ENCODE assay signal across 9 mouse cellular contexts in the genomic region with DNA sequence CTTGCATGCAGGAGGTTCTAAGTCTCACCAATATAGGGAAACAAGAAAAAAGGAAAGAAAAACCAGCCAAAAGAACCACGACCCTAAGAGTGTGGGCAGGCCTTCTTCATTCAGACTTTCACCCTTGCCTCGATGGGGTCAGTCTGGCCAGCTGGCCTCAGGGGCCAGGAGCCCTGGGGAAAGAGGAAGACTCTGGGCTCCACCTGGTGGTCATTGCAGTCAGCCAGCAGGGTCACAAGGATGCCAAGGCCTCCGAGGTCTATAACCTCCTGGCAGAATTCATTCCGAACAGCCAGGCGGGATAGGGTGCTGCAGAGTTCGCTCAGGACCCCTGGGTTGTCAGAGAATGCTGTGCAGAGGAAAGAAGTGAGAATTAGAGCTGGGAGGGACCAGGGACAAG. TPM values are rescaled to one million over a fixed set of nuclear protein-coding genes. Genes with fewer than 3 reads are reported as not detected.
A peak's percentile ranks its signal among the peaks of the same experiment; 100 is the strongest.
DNase-seq lines count a peak whose midpoint lies in the region; ATAC-seq lines count a peak whose summit lies in the region.
"Had no signal": no experiment of that assay in that cellular context is flagged by ENCODE, and none has a peak within 500 bp of the region (broad histone marks: within the 10 kb centered on the region; RNA-seq: fewer than 3 reads in every experiment).

No protein-coding gene starts in this region.

- H3K27me3 ChIP-seq in hindbrain, embryonic 10.5 days (ENCODE audit: insufficient read depth, poor library complexity, severe bottlenecking) = 0 out of 2 replicates have a peak, but pooled peaks cover 4% of the 10 kb centered on the region
- H3K27me3 ChIP-seq in hindbrain, embryonic 13.5 days = 0 out of 2 replicates have a peak, but pooled peaks cover 4% of the 10 kb centered on the region
- H3K27me3 ChIP-seq in embryonic facial prominence, embryonic 10.5 days (replicated peaks; ENCODE audit: low read depth, poor library complexity, severe bottlenecking) = no peaks in the 10 kb centered on the region; the same call in 1 of the 2 replicates
- no peaks in the 10 kb centered on the region for H3K27me3 ChIP-seq in forebrain, embryonic 16.5 days (replicated peaks; ENCODE audit: control insufficient read depth, insufficient read depth, low read length)

- H3K4me1 ChIP-seq in hindbrain, embryonic 10.5 days (replicated peaks) = peaks cover 5% of the 10 kb centered on the region
- H3K4me1 ChIP-seq in hindbrain, embryonic 13.5 days (replicated peaks) = peaks cover 14% of the 10 kb centered on the region
- peaks cover 12% of the 10 kb centered on the region for H3K4me1 ChIP-seq in embryonic facial prominence, embryonic 10.5 days
- 0 out of 2 replicates have a peak, but pooled peaks cover 3% of the 10 kb centered on the region for H3K4me1 ChIP-seq in forebrain, embryonic 16.5 days (replicated peaks; ENCODE audit: control insufficient read depth, insufficient read depth, low read length)

- DNase-seq in hindbrain, embryonic 10.5 days (ENCODE audit: low spot score) = peak; percentile 36
- DNase-seq in thymus, postnatal 14 days = peak; percentile 27
- DNase-seq in thymus, postnatal 10 days (ENCODE audit: low spot score in 2 of 2) = no peak
- peak; percentile 45 for DNase-seq in embryonic facial prominence, embryonic 10.5 days (ENCODE audit: low spot score)
- peak; percentile 86 to 87 for DNase-seq in kidney, postnatal 36 days
- DNase-seq in thymus, postnatal 36 days = peak; percentile 23

- no peaks in the 10 kb centered on the region for H3K9me3 ChIP-seq in hindbrain, embryonic 10.5 days
- H3K9me3 ChIP-seq in hindbrain, embryonic 13.5 days = no peaks in the 10 kb centered on the region
- H3K9me3 ChIP-seq in embryonic facial prominence, embryonic 10.5 days = no peaks in the 10 kb centered on the region
- no peaks in the 10 kb centered on the region for H3K9me3 ChIP-seq in forebrain, embryonic 16.5 days (ENCODE audit: control insufficient read depth, low read length)

- H3K27ac ChIP-seq in hindbrain, embryonic 10.5 days = no peak overlapping the region
- H3K27ac ChIP-seq in hindbrain, embryonic 13.5 days = no peak overlapping the region
- no peak overlapping the region for H3K27ac ChIP-seq in embryonic facial prominence, embryonic 10.5 days (replicated peaks)
- no peak overlapping the region for H3K27ac ChIP-seq in forebrain, embryonic 16.5 days (ENCODE audit: low read length)

- no peak overlapping the region for H3K4me3 ChIP-seq in hindbrain, embryonic 10.5 days
- no peak overlapping the region for H3K4me3 ChIP-seq in hindbrain, embryonic 13.5 days
- H3K4me3 ChIP-seq in embryonic facial prominence, embryonic 10.5 days = no peak overlapping the region
- no peak overlapping the region for H3K4me3 ChIP-seq in forebrain, embryonic 16.5 days (replicated peaks; ENCODE audit: low read length)
- H3K4me3 ChIP-seq: myocyte had no signal

- H3K9ac ChIP-seq in hindbrain, embryonic 13.5 days = no peak overlapping the region
- H3K9ac ChIP-seq in forebrain, embryonic 16.5 days (replicated peaks; ENCODE audit: low read depth, low read length) = no peak overlapping the region

- 52% methylated on average over 6 of the region's 6 CpGs for WGBS in hindbrain, embryonic 10.5 days
- 53% methylated on average over 6 of the region's 6 CpGs for WGBS in hindbrain, embryonic 13.5 days
- 56% methylated on average over 6 of the region's 6 CpGs for WGBS in embryonic facial prominence, embryonic 10.5 days
- 53% methylated on average over 6 of the region's 6 CpGs for WGBS in forebrain, embryonic 16.5 days

- H3K4me2 ChIP-seq in hindbrain, embryonic 13.5 days = no peak overlapping the region
- H3K4me2 ChIP-seq in forebrain, embryonic 16.5 days (ENCODE audit: low read length) = no peak overlapping the region

- peaks cover 58% of the 10 kb centered on the region for H3K36me3 ChIP-seq in hindbrain, embryonic 10.5 days
- H3K36me3 ChIP-seq in hindbrain, embryonic 13.5 days = peaks cover 72% of the 10 kb centered on the region
- peaks cover 56% of the 10 kb centered on the region for H3K36me3 ChIP-seq in embryonic facial prominence, embryonic 10.5 days (replicated peaks)
- peaks cover 21% of the 10 kb centered on the region for H3K36me3 ChIP-seq in forebrain, embryonic 16.5 days (ENCODE audit: control insufficient read depth, insufficient read depth)

- ATAC-seq in hindbrain, embryonic 13.5 days (ENCODE audit: low FRiP score) = no peak
- no peak for ATAC-seq in forebrain, embryonic 16.5 days

RNA-seq across cellular contexts. Expression of gene Sugp2, which starts 10.7 kb away (rescaled TPM):
- polyA plus RNA-seq in hindbrain, embryonic 10.5 days (2016; fragmentation: Nextera tagmentation; extraction: Ambion mirVana) = 56.1 and 58.2 TPM in 2 replicates
- polyA plus RNA-seq in hindbrain, embryonic 13.5 days (2015; fragmentation: Nextera tagmentation; extraction: Ambion mirVana) = 72.1 and 81.8 TPM in 2 replicates
- polyA plus RNA-seq in embryonic facial prominence, embryonic 10.5 days (2016; fragmentation: Nextera tagmentation; extraction: Ambion mirVana) = 47.0 and 50.8 TPM in 2 replicates
- polyA plus RNA-seq in forebrain, embryonic 16.5 days (2015; fragmentation: Nextera tagmentation; extraction: Ambion mirVana) = 87.6 and 104 TPM in 2 replicates

RNA-seq across cellular contexts. Expression of gene Armc6, which starts 10.9 kb away (rescaled TPM):
- polyA plus RNA-seq in hindbrain, embryonic 10.5 days (2016; fragmentation: Nextera tagmentation; extraction: Ambion mirVana) = 39.7 and 40.9 TPM in 2 replicates
- polyA plus RNA-seq in hindbrain, embryonic 13.5 days (2015; fragmentation: Nextera tagmentation; extraction: Ambion mirVana) = 79.1 and 89.7 TPM in 2 replicates
- 30.8 and 31.9 TPM in 2 replicates for polyA plus RNA-seq in embryonic facial prominence, embryonic 10.5 days (2016; fragmentation: Nextera tagmentation; extraction: Ambion mirVana)
- polyA plus RNA-seq in forebrain, embryonic 16.5 days (2015; fragmentation: Nextera tagmentation; extraction: Ambion mirVana) = 101 and 109 TPM in 2 replicates

RNA-seq across cellular contexts. Expression of gene Slc25a42, which starts 11.2 kb away (rescaled TPM):
- polyA plus RNA-seq in hindbrain, embryonic 10.5 days (2016; fragmentation: Nextera tagmentation; extraction: Ambion mirVana) = 2.6 and 3.5 TPM in 2 replicates
- 5.3 and 5.4 TPM in 2 replicates for polyA plus RNA-seq in hindbrain, embryonic 13.5 days (2015; fragmentation: Nextera tagmentation; extraction: Ambion mirVana)
- 2.6 and 2.9 TPM in 2 replicates for polyA plus RNA-seq in embryonic facial prominence, embryonic 10.5 days (2016; fragmentation: Nextera tagmentation; extraction: Ambion mirVana)
- 4.0 and 7.2 TPM in 2 replicates for polyA plus RNA-seq in forebrain, embryonic 16.5 days (2015; fragmentation: Nextera tagmentation; extraction: Ambion mirVana)

RNA-seq across cellular contexts. Expression of gene Tmem161a, which starts 51.2 kb away (rescaled TPM):
- polyA plus RNA-seq in hindbrain, embryonic 10.5 days (2016; fragmentation: Nextera tagmentation; extraction: Ambion mirVana) = 56.2 and 64.9 TPM in 2 replicates
- 44.3 and 52.3 TPM in 2 replicates for polyA plus RNA-seq in hindbrain, embryonic 13.5 days (2015; fragmentation: Nextera tagmentation; extraction: Ambion mirVana)
- polyA plus RNA-seq in embryonic facial prominence, embryonic 10.5 days (2016; fragmentation: Nextera tagmentation; extraction: Ambion mirVana) = 66.1 and 72.1 TPM in 2 replicates
- polyA plus RNA-seq in forebrain, embryonic 16.5 days (2015; fragmentation: Nextera tagmentation; extraction: Ambion mirVana) = 58.4 and 67.7 TPM in 2 replicates

RNA-seq across cellular contexts. Expression of gene Homer3, which starts 59.3 kb away (rescaled TPM):
- polyA plus RNA-seq in hindbrain, embryonic 10.5 days (2016; fragmentation: Nextera tagmentation; extraction: Ambion mirVana) = 107 and 108 TPM in 2 replicates
- polyA plus RNA-seq in hindbrain, embryonic 13.5 days (2015; fragmentation: Nextera tagmentation; extraction: Ambion mirVana) = 47.0 TPM in 2 replicates
- 121 and 130 TPM in 2 replicates for polyA plus RNA-seq in embryonic facial prominence, embryonic 10.5 days (2016; fragmentation: Nextera tagmentation; extraction: Ambion mirVana)
- 47.2 and 49.4 TPM in 2 replicates for polyA plus RNA-seq in forebrain, embryonic 16.5 days (2015; fragmentation: Nextera tagmentation; extraction: Ambion mirVana)

Comparison
In these comparisons a context has a peak if more than half of its experiments do, and no peak if none do; other contexts are left out.
1. DNase-seq: peak in hindbrain, embryonic 10.5 days (single experiment), thymus, postnatal 14 days (single experiment), embryonic facial prominence, embryonic 10.5 days (single experiment), kidney, postnatal 36 days (2 of 2) and thymus, postnatal 36 days (2 of 2); none in thymus, postnatal 10 days (0 of 2).